ENCODE assay signal across 33 mouse cellular contexts in the genomic region with DNA sequence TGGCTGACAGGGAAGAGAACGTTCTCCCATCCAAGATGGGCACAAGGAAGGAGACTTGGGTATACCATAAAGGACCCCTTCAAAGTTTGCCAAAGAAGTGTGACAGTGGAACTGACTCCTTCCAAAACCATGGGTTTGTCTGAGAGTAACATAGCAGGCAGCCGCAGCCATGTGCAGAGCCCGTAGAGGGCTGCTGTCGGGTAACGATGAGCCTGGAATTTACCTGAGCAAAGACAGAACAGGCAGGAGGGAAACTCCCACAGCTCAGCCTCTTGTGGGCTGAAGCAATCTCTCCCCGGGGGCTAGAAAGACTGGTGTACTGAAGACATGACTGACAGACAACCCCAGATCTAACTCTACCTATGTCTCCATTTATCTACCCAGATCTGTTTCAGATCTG. TPM values are rescaled to one million over a fixed set of nuclear protein-coding genes. Genes with fewer than 3 reads are reported as not detected.
A peak's percentile ranks its signal among the peaks of the same experiment; 100 is the strongest.
DNase-seq lines count a peak whose midpoint lies in the region; ATAC-seq and TF ChIP-seq lines count a peak whose summit lies in the region.
"Had no signal": no experiment of that assay in that cellular context is flagged by ENCODE, and none has a peak within 500 bp of the region (broad histone marks: within the 10 kb centered on the region; RNA-seq: fewer than 3 reads in every experiment).

No protein-coding gene starts in this region.

- peak; percentile 6 for DNase-seq in midbrain, embryonic 11.5 days (ENCODE audit: low spot score, missing footprints)
- no peak for DNase-seq in midbrain, embryonic 14.5 days
- DNase-seq in CH12.LX (ENCODE audit: extremely low read depth): no peak
- DNase-seq in induced T-regulatory cell, adult 2 months (ENCODE audit: low read depth): peak; percentile 40
- no peak for DNase-seq in hindbrain, embryonic 14.5 days (ENCODE audit: low spot score)
- no peak for DNase-seq in cerebellum, postnatal 36 days
- no peak for DNase-seq in ovary, postnatal 36 days (ENCODE audit: low spot score)
- DNase-seq: adrenal gland, adult 8-10 months; adrenal gland, postnatal 25 days; cerebellum, adult 11 months; cerebellum, adult 2 months; cerebellum, adult 9-11 months; cerebellum, postnatal 25 days; embryo, embryonic 11 days; gastrocnemius, adult 2 months; gastrocnemius, postnatal 14 days; heart, adult 11 months; heart, postnatal 14 days; heart, postnatal 4 days; kidney, adult 18-20 months had no signal

- TF ChIP-seq RAD21 in CH12.LX (IDR thresholded peaks at IDR 0.05; ENCODE audit: low read depth, low read length): no peak

- no peak overlapping the region for H3K4me3 ChIP-seq in midbrain, embryonic 11.5 days (ENCODE audit: low read depth, low read length)
- no peak overlapping the region for H3K4me3 ChIP-seq in midbrain, embryonic 14.5 days (replicated peaks; ENCODE audit: low read depth, low read length)
- no peak overlapping the region for H3K4me3 ChIP-seq in CH12.LX (replicated peaks in 1 of 3; ENCODE audit: low read depth in 2 of 3, low read length in 2 of 3, poor library complexity in 1 of 3)
- H3K4me3 ChIP-seq in hindbrain, embryonic 14.5 days (replicated peaks; ENCODE audit: low read length): no peak overlapping the region
- H3K4me3 ChIP-seq: embryonic facial prominence, embryonic 10.5 days; embryonic facial prominence, embryonic 13.5 days; erythroblast, embryonic 14.5 days; forebrain, embryonic 13.5 days; gastrocnemius, adult 2 months; heart, embryonic 12.5 days; heart, embryonic 15.5 days; hindbrain, embryonic 15.5 days had no signal

- in situ Hi-C loops in CH12.LX (cut with MboI; ENCODE audit: low pct_ligation_motif_present, low pct_unique_long_range_greater_than_20kb, low sequenced_read_pairs): loop anchor here (5.0 kb wide), 1 partner anchor 36 kb away; no protein-coding TSS in a partner anchor

- no peaks in the 10 kb centered on the region for H3K79me2 ChIP-seq in CH12.LX (replicated peaks; ENCODE audit: control insufficient read depth, extremely low read depth, insufficient read depth, poor library complexity, severe bottlenecking)

- H3K4me2 ChIP-seq in midbrain, embryonic 11.5 days: no peak overlapping the region
- no peak overlapping the region for H3K4me2 ChIP-seq in midbrain, embryonic 14.5 days (ENCODE audit: low read length)
- H3K4me2 ChIP-seq in CH12.LX (ENCODE audit: insufficient read depth, low read depth, poor library complexity, severe bottlenecking): peak overlapping the region; percentile 41; the same call in 1 of the 2 replicates
- H3K4me2 ChIP-seq in hindbrain, embryonic 14.5 days (replicated peaks): no peak overlapping the region
- H3K4me2 ChIP-seq: embryonic facial prominence, embryonic 13.5 days; forebrain, embryonic 13.5 days; heart, embryonic 12.5 days; heart, embryonic 15.5 days; hindbrain, embryonic 15.5 days had no signal

- H3K27ac ChIP-seq in midbrain, embryonic 11.5 days (ENCODE audit: low read depth, low read length): no peak overlapping the region
- H3K27ac ChIP-seq in midbrain, embryonic 14.5 days (replicated peaks; ENCODE audit: low read depth, low read length): no peak overlapping the region
- H3K27ac ChIP-seq in CH12.LX (ENCODE audit: insufficient read depth, low read depth): no peak overlapping the region
- no peak overlapping the region for H3K27ac ChIP-seq in hindbrain, embryonic 14.5 days
- H3K27ac ChIP-seq: embryonic facial prominence, embryonic 10.5 days; embryonic facial prominence, embryonic 13.5 days; forebrain, embryonic 13.5 days; gastrocnemius, adult 2 months; heart, embryonic 15.5 days; hindbrain, embryonic 15.5 days had no signal

- no peaks in the 10 kb centered on the region for H3K4me1 ChIP-seq in midbrain, embryonic 11.5 days (ENCODE audit: control insufficient read depth, insufficient read depth, low read length)
- H3K4me1 ChIP-seq in midbrain, embryonic 14.5 days (ENCODE audit: control insufficient read depth, insufficient read depth, low read length): no peaks in the 10 kb centered on the region
- peaks cover 21 to 50% of the 10 kb centered on the region in 2 experiments for H3K4me1 ChIP-seq in CH12.LX (ENCODE audit: control insufficient read depth in 1 of 2, insufficient read depth in 2 of 2)
- H3K4me1 ChIP-seq in hindbrain, embryonic 14.5 days (replicated peaks; ENCODE audit: control insufficient read depth, insufficient read depth, low read length): no peaks in the 10 kb centered on the region
- H3K4me1 ChIP-seq: embryonic facial prominence, embryonic 10.5 days; embryonic facial prominence, embryonic 13.5 days; forebrain, embryonic 13.5 days; heart, embryonic 12.5 days; heart, embryonic 15.5 days; hindbrain, embryonic 15.5 days had no signal

- 90% methylated on average over 6 of the region's 6 CpGs for WGBS in midbrain, embryonic 11.5 days
- WGBS in midbrain, embryonic 14.5 days: 91% methylated on average over 6 of the region's 6 CpGs
- WGBS in hindbrain, embryonic 14.5 days: 92% methylated on average over 6 of the region's 6 CpGs

- no peak for ATAC-seq in midbrain, embryonic 11.5 days (ENCODE audit: low FRiP score)
- ATAC-seq in midbrain, embryonic 14.5 days (ENCODE audit: low FRiP score, low TSS enrichment): no peak
- no peak for ATAC-seq in hindbrain, embryonic 14.5 days (ENCODE audit: low FRiP score)
- ATAC-seq: forebrain, embryonic 13.5 days; forebrain, embryonic 16.5 days; intestine, embryonic 16.5 days had no signal

- dilution Hi-C loops in CH12.LX (cut with MboI; ENCODE audit: extremely low pct_ligation_motif_present, extremely low pct_unique_long_range_greater_than_20kb, low sequenced_read_pairs): no loop called here

- no peak for TF ChIP-seq CTCF in CH12.LX (conservative IDR thresholded peaks at IDR 0.05 in 1 of 2, IDR thresholded peaks at IDR 0.05 in 1 of 2; ENCODE audit: low read depth in 2 of 2, low read length in 2 of 2)

- no peaks in the 10 kb centered on the region for H3K9me3 ChIP-seq in midbrain, embryonic 11.5 days (ENCODE audit: control insufficient read depth, low read length)
- H3K9me3 ChIP-seq in midbrain, embryonic 14.5 days (ENCODE audit: control insufficient read depth, low read length): no peaks in the 10 kb centered on the region
- no peaks in the 10 kb centered on the region for H3K9me3 ChIP-seq in CH12.LX (replicated peaks; ENCODE audit: low read length)
- no peaks in the 10 kb centered on the region for H3K9me3 ChIP-seq in hindbrain, embryonic 14.5 days (ENCODE audit: control insufficient read depth, low read length)
- H3K9me3 ChIP-seq: embryonic facial prominence, embryonic 10.5 days; embryonic facial prominence, embryonic 13.5 days; forebrain, embryonic 13.5 days; heart, embryonic 12.5 days; heart, embryonic 15.5 days; hindbrain, embryonic 15.5 days had no signal

- no peaks in the 10 kb centered on the region for H3K27me3 ChIP-seq in midbrain, embryonic 11.5 days (ENCODE audit: control insufficient read depth, insufficient read depth, low read length)
- H3K27me3 ChIP-seq in midbrain, embryonic 14.5 days (ENCODE audit: control insufficient read depth, insufficient read depth, low read length): no peaks in the 10 kb centered on the region
- H3K27me3 ChIP-seq in CH12.LX (replicated peaks): no peaks in the 10 kb centered on the region
- H3K27me3 ChIP-seq in hindbrain, embryonic 14.5 days (ENCODE audit: control insufficient read depth, insufficient read depth, low read length): no peaks in the 10 kb centered on the region
- H3K27me3 ChIP-seq: embryonic facial prominence, embryonic 13.5 days; forebrain, embryonic 13.5 days; hindbrain, embryonic 15.5 days had no signal

- H3K36me3 ChIP-seq in midbrain, embryonic 11.5 days (ENCODE audit: control insufficient read depth, insufficient read depth, low read length): no peaks in the 10 kb centered on the region
- H3K36me3 ChIP-seq in midbrain, embryonic 14.5 days (ENCODE audit: control insufficient read depth, insufficient read depth, low read length): no peaks in the 10 kb centered on the region
- no peaks in the 10 kb centered on the region for H3K36me3 ChIP-seq in CH12.LX (replicated peaks in 1 of 2; ENCODE audit: control insufficient read depth in 1 of 2, insufficient read depth in 1 of 2, low read length in 1 of 2)
- H3K36me3 ChIP-seq in hindbrain, embryonic 14.5 days (replicated peaks; ENCODE audit: control insufficient read depth, insufficient read depth): no peaks in the 10 kb centered on the region
- H3K36me3 ChIP-seq: embryonic facial prominence, embryonic 10.5 days; embryonic facial prominence, embryonic 13.5 days; heart, embryonic 12.5 days; heart, embryonic 15.5 days; hindbrain, embryonic 15.5 days had no signal

- no peak overlapping the region for H3K9ac ChIP-seq in midbrain, embryonic 11.5 days (ENCODE audit: low read length)
- H3K9ac ChIP-seq in midbrain, embryonic 14.5 days (replicated peaks; ENCODE audit: low read length): no peak overlapping the region
- H3K9ac ChIP-seq in CH12.LX (ENCODE audit: insufficient read depth, low read depth): no peak overlapping the region
- no peak overlapping the region for H3K9ac ChIP-seq in hindbrain, embryonic 14.5 days
- H3K9ac ChIP-seq: embryonic facial prominence, embryonic 13.5 days; forebrain, embryonic 13.5 days; heart, embryonic 12.5 days; heart, embryonic 15.5 days; hindbrain, embryonic 15.5 days had no signal

- TF ChIP-seq POLR2A in CH12.LX (IDR thresholded peaks at IDR 0.05; ENCODE audit: low read depth, low read length): no peak

- no peak for TF ChIP-seq EP300 in CH12.LX (IDR thresholded peaks at IDR 0.05; ENCODE audit: low read length)

TF ChIP-seq in CH12.LX, 34 proteins besides CTCF, POLR2A, EP300 and RAD21 (continues in another document):
- TF ChIP-seq MXI1 (IDR thresholded peaks at IDR 0.05; ENCODE audit: low read depth, low read length) (peak; percentile 41; the same call in 1 of the 2 replicates), ZC3H11A (IDR thresholded peaks at IDR 0.05; ENCODE audit: low read depth, low read length) (no peak), USF2 (conservative IDR thresholded peaks at IDR 0.05; ENCODE audit: low read depth, low read length) (no peak), ELF1 (IDR thresholded peaks at IDR 0.05; ENCODE audit: low read depth, low read length) (0 out of 2 replicates have a peak, but pooled peaks have one; percentile 25)

RNA-seq across cellular contexts. Expression of gene Ccr6, which starts 24.4 kb away (rescaled TPM):
- 0.11 TPM in 1 of 2 replicates, not detected in the other for polyA plus RNA-seq in midbrain, embryonic 11.5 days (2014; fragmentation: Nextera tagmentation; extraction: Ambion mirVana)
- not detected in 2 replicates for polyA plus RNA-seq in midbrain, embryonic 14.5 days (2014; fragmentation: Nextera tagmentation; extraction: Ambion mirVana)
- total RNA-seq in CH12.LX (2012; rRNA removed) (1.5 and 1.8 TPM in 2 replicates), CH12.LX (2014; rRNA removed) (4.1 and 5.2 TPM in 2 replicates)
- 8.0 TPM in 2 replicates for polyA plus RNA-seq in CH12.LX (2012; ENCODE audit: insufficient read length, low read depth)
- not detected in 2 replicates for polyA plus RNA-seq in hindbrain, embryonic 14.5 days (2014; fragmentation: Nextera tagmentation; extraction: Ambion mirVana)
- total RNA-seq: adrenal gland, postnatal 25 days; gastrocnemius, adult 2 months; gastrocnemius, postnatal 14 days; gastrocnemius, postnatal 4 days; heart, postnatal 14 days; heart, postnatal 4 days; MEL had no signal
- polyA plus RNA-seq: C2C12; cerebellum, adult 2 months; embryonic facial prominence, embryonic 10.5 days; embryonic facial prominence, embryonic 13.5 days; erythroblast, embryonic 14.5 days; forebrain, embryonic 13.5 days; forebrain, embryonic 16.5 days; heart, embryonic 12.5 days; hindbrain, embryonic 11.5 days; hindbrain, embryonic 15.5 days had no signal

RNA-seq across cellular contexts. Expression of gene Fgfr1op, which starts 46.1 kb away (rescaled TPM):
- 61.3 and 62.3 TPM in 2 replicates for polyA plus RNA-seq in midbrain, embryonic 11.5 days (2014; fragmentation: Nextera tagmentation; extraction: Ambion mirVana)
- 26.2 and 31.7 TPM in 2 replicates for polyA plus RNA-seq in midbrain, embryonic 14.5 days (2014; fragmentation: Nextera tagmentation; extraction: Ambion mirVana)
- total RNA-seq in CH12.LX (2012; rRNA removed) (29.8 and 34.7 TPM in 2 replicates), CH12.LX (2014; rRNA removed) (56.3 and 60.7 TPM in 2 replicates)
- 46.9 and 55.3 TPM in 2 replicates for polyA plus RNA-seq in CH12.LX (2012; ENCODE audit: insufficient read length, low read depth)
- 32.2 and 39.6 TPM in 2 replicates for polyA plus RNA-seq in hindbrain, embryonic 14.5 days (2014; fragmentation: Nextera tagmentation; extraction: Ambion mirVana)

Comparison
In these comparisons a context has a peak if more than half of its experiments do, and no peak if none do; other contexts are left out.
1. DNase-seq: peak in midbrain, embryonic 11.5 days (single experiment) and induced T-regulatory cell, adult 2 months (single experiment); none in midbrain, embryonic 14.5 days (single experiment), CH12.LX (single experiment), hindbrain, embryonic 14.5 days (single experiment), cerebellum, postnatal 36 days (0 of 2) and ovary, postnatal 36 days (single experiment).